Mouse (Mus musculus): ENCODE measurements at regions not wholly inside any gene's neighbourhood (a gene's known extent, or its start where the extent isn't known, plus 50 kb on each side); places are given as distances from the start of the nearest gene placed in this dataset.

GRCm38 (mm10) chr13:33558927-33559326, 74.3 kb downstream of the Serpinb9g start:
- no peak for DNase-seq (ENCODE audit: low read depth, low spot score)

GRCm38 (mm10) chr13:33559719-33560118, 75.1 kb downstream of the Serpinb9g start:
- DNase-seq (ENCODE audit: low read depth, low spot score), result no peak

GRCm38 (mm10) chr13:33561625-33562024, 77.0 kb downstream of the Serpinb9g start:
- peak; percentile 13 for DNase-seq (ENCODE audit: low read depth, low spot score)

GRCm38 (mm10) chr13:33562928-33563327, 78.3 kb downstream of the Serpinb9g start:
- DNase-seq (ENCODE audit: low read depth, low spot score), result no peak

GRCm38 (mm10) chr13:33563366-33563765, 78.8 kb downstream of the Serpinb9g start:
- DNase-seq (ENCODE audit: low read depth, low spot score), result no peak

GRCm38 (mm10) chr13:33567915-33568314, 83.3 kb downstream of the Serpinb9g start:
- DNase-seq (ENCODE audit: low read depth, low spot score), result no peak

GRCm38 (mm10) chr13:33569318-33569717, 84.7 kb downstream of the Serpinb9g start:
- DNase-seq (ENCODE audit: low read depth, low spot score), result no peak

DNA sequence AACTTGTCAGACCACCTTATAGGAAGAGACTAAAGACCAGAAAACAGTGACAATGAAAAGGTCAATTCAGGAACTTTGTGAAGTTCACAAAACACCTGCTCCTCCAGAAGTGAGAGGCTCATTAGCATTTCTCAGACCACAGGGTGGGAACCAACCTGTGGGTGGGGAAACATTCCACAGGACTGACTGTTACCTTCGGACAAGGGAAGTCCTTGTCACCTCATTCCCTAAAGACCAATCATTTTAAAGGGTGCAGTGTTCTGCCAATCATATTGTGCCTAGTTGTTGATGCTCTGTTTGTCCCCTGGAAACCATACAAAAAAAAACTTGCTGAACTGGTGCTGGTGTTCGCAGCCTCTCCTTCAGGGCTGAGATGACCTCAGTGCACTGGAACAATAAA, 86.2 kb downstream of the Serpinb9g start:
- no peak for DNase-seq (ENCODE audit: low read depth, low spot score)

DNA sequence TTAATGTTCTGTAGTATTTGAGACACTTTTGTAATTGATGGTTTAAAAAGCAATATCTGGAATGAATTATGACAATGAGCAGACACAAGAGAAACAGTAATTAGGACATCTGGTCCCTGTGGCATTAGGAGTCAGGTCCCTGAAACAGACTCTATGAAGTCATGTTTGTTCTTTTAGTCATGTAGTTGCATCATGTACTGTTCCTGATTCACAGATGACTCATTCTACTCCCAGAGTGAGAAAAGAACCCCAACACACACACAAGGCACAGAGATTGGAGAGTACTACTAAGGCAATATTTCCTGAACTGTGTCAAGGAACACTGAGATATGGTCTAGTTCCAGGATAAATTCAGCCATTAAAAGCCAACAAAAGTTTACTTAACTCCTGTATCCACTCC, 75.1 kb upstream of the Serpinb6d start:
- DNase-seq (ENCODE audit: low read depth, low spot score), result no peak
